Mouse (Mus musculus) myocyte (in vitro differentiated cells): ENCODE data around the gene Metap1.

Experiments used
- E2F4 ChIP-seq: IDR thresholded peaks from one replicate; pipeline ENCODE4 v1.6.1; 2011; ENCODE audit warnings: mild to moderate bottlenecking, control low read depth, moderate library complexity; ENCODE audit not compliant: insufficient read depth
- MAX ChIP-seq: IDR thresholded peaks from one replicate; pipeline ENCODE4 v1.6.1; 2011; ENCODE audit warnings: low read depth, mild to moderate bottlenecking, control low read depth
- MYOD1 ChIP-seq, 3 experiments: IDR thresholded peaks; one replicate each; pipeline ENCODE4 v1.6.1; 2011; ENCODE audit warnings: control low read depth in 2 of 3, low read depth in 2 of 3, mild to moderate bottlenecking in 2 of 3, moderate library complexity in 1 of 3; ENCODE audit not compliant: insufficient read length in 2 of 3, control insufficient read depth in 1 of 3
- MYOG ChIP-seq, 3 experiments: IDR thresholded peaks; one replicate each; pipeline ENCODE4 v1.6.1; 2011; ENCODE audit warnings: control low read depth in 2 of 3, low read depth in 2 of 3, mild to moderate bottlenecking in 2 of 3; ENCODE audit not compliant: insufficient read length in 2 of 3, control insufficient read depth in 1 of 3, insufficient read depth in 1 of 3
- POLR2A ChIP-seq: IDR thresholded peaks from one replicate; pipeline ENCODE4 v1.6.1; 2011; ENCODE audit warnings: low read depth, mild to moderate bottlenecking, control low read depth, moderate library complexity; ENCODE audit not compliant: insufficient read length
- POLR2AphosphoS2 ChIP-seq: IDR thresholded peaks from one replicate; pipeline ENCODE4 v1.6.1; 2011; ENCODE audit warnings: low read depth, control low read depth; ENCODE audit not compliant: insufficient read length
- SRF ChIP-seq: IDR thresholded peaks from one replicate; pipeline ENCODE4 v1.6.1; 2011; ENCODE audit warnings: low read depth; ENCODE audit not compliant: control insufficient read depth, insufficient read length
- USF1 ChIP-seq: IDR thresholded peaks from one replicate; pipeline ENCODE4 v1.6.1; 2011; ENCODE audit warnings: low read depth, mild to moderate bottlenecking, control low read depth, moderate library complexity

- no peak for TF ChIP-seq POLR2A
- no peak for TF ChIP-seq POLR2AphosphoS2
- no peak for TF ChIP-seq MAX
- no peak for TF ChIP-seq SRF
- no peak for TF ChIP-seq USF1
- TF ChIP-seq MYOD1 (IDR thresholded peaks at IDR 0.05; ENCODE audit: control insufficient read depth in 1 of 3, insufficient read length in 2 of 3, low read depth in 2 of 3) = no peak
- no peak for TF ChIP-seq MYOG (IDR thresholded peaks at IDR 0.05; ENCODE audit: control insufficient read depth in 1 of 3, insufficient read depth in 1 of 3, insufficient read length in 2 of 3, low read depth in 2 of 3)
- no peak for TF ChIP-seq E2F4
Measured at GRCm38 (mm10) chr3:138503754-138504153, 14.4 kb upstream of the Metap1 start.
